Mouse (Mus musculus) kidney, postnatal 0 days (tissue): Measurements from ENCODE around the gene Usp29. TPM values are rescaled to one million over a fixed set of nuclear protein-coding genes. Genes with fewer than 3 reads are reported as not detected.
A peak's percentile ranks its signal among the peaks of the same experiment; 100 is the strongest.

ENCODE experiments used
- ATAC-seq: fragments of 200-750 bp; cut with Nextera tagmentation; replicated peaks from 2 replicates; pipeline ENCODE4 v1.8.0; 2017; ENCODE audit warnings: low read depth, moderate number of reproducible peaks, moderate TSS enrichment, moderate library complexity; ENCODE audit not compliant: low FRiP score
- DNase-seq: peaks from one replicate; pipeline ENCODE4 v3.0.0-alpha.2; 2016; ENCODE audit warnings: low spot score
- H3K27ac ChIP-seq: fragments of 300-500 bp; sonication (generic); 2 replicates; pipeline ENCODE4 v1.5.1; 2014; ENCODE audit warnings: mild to moderate bottlenecking
- H3K27me3 ChIP-seq: fragments of 300-500 bp; sonication (generic); 2 replicates; pipeline ENCODE4 v1.6.1; 2014; ENCODE audit warnings: low read length, mixed read lengths; ENCODE audit not compliant: insufficient read depth
- H3K36me3 ChIP-seq: fragments of 300-500 bp; sonication (generic); 2 replicates; pipeline ENCODE4 v1.6.1; 2014; ENCODE audit warnings: low read length, mixed read lengths; ENCODE audit not compliant: insufficient read depth
- H3K4me1 ChIP-seq: fragments of 300-500 bp; sonication (generic); replicated peaks from 2 replicates; pipeline ENCODE4 v1.6.1; 2014; ENCODE audit warnings: antibody characterized with exemption, low read length, mixed read lengths; ENCODE audit not compliant: insufficient read depth
- H3K4me2 ChIP-seq: fragments of 300-500 bp; sonication (generic); 2 replicates; pipeline ENCODE4 v1.6.1; 2014; ENCODE audit warnings: mild to moderate bottlenecking, low read length, moderate library complexity, mixed read lengths
- H3K4me3 ChIP-seq: fragments of 300-500 bp; sonication (generic); replicated peaks from 2 replicates; pipeline ENCODE4 v1.5.1; 2014; ENCODE audit warnings: low read depth, low read length
- H3K9ac ChIP-seq: fragments of 300-500 bp; sonication (generic); 2 replicates; pipeline ENCODE4 v1.6.1; 2014; ENCODE audit warnings: low read depth, low read length
- H3K9me3 ChIP-seq: fragments of 300-500 bp; sonication (generic); replicated peaks from 2 replicates; pipeline ENCODE4 v1.6.1; 2016; ENCODE audit warnings: low read length, inconsistent platforms, mixed read lengths
- CTCF ChIP-seq: IDR thresholded peaks from 2 replicates; pipeline ENCODE4 v1.5.1; 2016; ENCODE audit warnings: antibody characterized with exemption, low read depth, mild to moderate bottlenecking, moderate library complexity
- WGBS: fragments of 180-500 bp; shearing (Covaris S2); extraction: QIAGEN DNeasy Blood & Tissue Kit; methylation state at CpG from one replicate; pipeline ENCODE4 v1.1.7; 2014; 5-methylcytosine and 5-hydroxymethylcytosine counted together
- polyA plus RNA-seq: library from polyadenylated mRNA; unstranded; fragments of >200 nt; fragmentation: Nextera tagmentation; extraction: Ambion mirVana; gene quantifications from 2 replicates; pipeline ENCODE4 v1.2.1, GENCODE M21; 2015

The Usp29 gene
- polyA plus RNA-seq, 1 experiment from 2014 or later = 1.7 TPM

DNA sequence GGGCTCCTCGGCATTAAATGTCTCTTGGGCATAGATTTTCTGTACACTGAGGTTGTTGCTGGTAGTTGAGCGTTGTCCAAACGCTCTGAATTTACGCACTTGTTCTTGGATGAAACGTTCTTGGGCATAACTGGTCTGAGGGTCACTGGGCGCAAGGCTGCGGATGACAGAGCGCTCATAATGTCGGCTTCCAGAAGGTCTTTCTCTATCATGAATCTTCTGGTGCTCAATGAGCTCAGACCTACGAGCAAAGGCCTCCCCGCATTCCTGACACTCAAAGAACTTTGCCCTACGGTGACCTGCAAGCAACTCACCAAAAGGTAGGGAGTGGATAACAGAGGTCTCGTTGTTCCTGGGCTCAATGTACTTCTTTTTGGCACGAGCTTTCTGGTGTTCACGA is 21.0 kb upstream of the Usp29 start:
- 87% methylated on average over 15 of the region's 15 CpGs for WGBS
- no peak overlapping the region for H3K4me2 ChIP-seq
- H3K36me3 ChIP-seq = peaks cover 22% of the 10 kb centered on the region
- no peaks in the 10 kb centered on the region for H3K4me1 ChIP-seq
- no peak overlapping the region for H3K4me3 ChIP-seq
- no peak for DNase-seq
- no peaks in the 10 kb centered on the region for H3K27me3 ChIP-seq
- ATAC-seq = no peak
- no peak overlapping the region for H3K9ac ChIP-seq
- H3K27ac ChIP-seq = no peak overlapping the region
- H3K9me3 ChIP-seq = no peaks in the 10 kb centered on the region
- no peak for TF ChIP-seq CTCF

DNA sequence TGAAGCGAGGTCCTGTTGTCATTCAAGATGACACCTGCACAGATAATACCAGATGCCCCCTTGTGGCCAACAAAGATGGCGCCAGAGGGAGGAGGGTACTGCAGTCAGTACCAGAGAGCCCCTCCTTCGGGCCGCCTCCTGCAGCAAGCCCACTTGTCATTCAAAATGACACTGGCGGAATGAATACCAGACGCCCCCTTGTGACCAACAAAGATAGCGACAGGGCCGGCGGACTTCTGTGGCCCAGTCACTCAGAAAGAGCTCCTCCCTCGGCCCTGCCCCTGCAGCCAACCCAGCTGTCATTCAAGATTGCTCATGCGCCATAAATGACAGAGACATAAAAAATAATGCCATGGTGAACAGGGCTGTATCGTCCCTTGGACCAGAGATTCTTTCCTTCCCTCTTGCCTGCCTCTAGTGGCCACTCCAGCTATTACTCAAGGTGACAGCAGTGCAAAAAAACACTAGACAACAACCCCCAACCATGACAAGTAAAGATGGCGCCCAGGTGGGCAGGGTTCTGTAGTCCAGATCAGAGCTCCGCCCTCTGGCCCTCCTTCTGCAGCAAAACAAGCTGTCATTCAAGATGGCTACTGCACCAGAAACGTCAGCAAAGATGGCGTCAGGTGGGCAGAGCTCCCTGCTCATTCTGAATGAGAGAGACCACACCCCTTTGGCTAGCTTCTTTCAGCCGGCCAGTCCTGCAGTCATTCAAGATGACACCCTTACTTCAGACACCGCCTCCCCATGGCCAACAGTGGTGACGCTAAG is 2.8 kb upstream of the Usp29 start:
- peak overlapping the region; percentile 48 for H3K4me2 ChIP-seq
- no peaks in the 10 kb centered on the region for H3K4me1 ChIP-seq
- TF ChIP-seq CTCF = peak; percentile 70
- ATAC-seq = peak; percentile 60
- H3K27ac ChIP-seq = peak overlapping the region; percentile 87
- H3K27me3 ChIP-seq = no peaks in the 10 kb centered on the region
- peak overlapping the region; percentile 49 for H3K4me3 ChIP-seq
- DNase-seq = peak; percentile 94
- H3K9me3 ChIP-seq = no peaks in the 10 kb centered on the region; the same call in 1 of the 2 replicates
- H3K36me3 ChIP-seq = no peaks in the 10 kb centered on the region; the same call in 1 of the 2 replicates
- 52% methylated on average over 19 of the region's 19 CpGs for WGBS
- no peak overlapping the region for H3K9ac ChIP-seq

DNA sequence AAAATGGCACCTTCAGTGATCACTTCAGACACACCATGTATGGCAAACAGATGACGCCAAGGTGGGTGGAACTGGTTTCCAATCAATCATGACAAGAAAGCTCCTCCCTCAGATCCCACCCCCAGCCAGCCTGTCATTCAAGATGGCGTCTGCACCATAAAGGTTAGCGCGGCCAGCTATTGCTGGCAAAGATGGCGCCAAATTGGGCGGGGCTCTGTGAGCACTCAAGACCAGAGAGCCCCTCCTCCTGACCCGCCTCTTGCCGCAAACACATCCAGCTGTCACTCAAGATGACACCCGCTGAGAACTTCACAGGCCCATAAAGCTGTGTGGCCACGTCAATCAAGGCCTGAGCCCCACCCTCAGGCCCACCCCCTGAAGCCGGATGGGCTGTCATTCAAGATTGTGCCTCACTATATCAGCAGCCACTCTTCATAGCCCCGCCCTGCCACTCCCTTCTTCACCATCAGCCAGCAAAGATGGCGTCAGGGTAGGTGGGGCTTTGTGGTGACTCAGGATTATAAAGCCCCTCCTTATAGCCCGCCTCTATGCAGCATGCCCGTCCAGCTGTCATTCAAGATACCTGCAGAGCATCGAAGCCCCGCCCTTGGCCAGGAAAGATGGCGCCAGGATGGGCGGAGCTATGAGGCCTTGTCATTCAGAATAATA is 2.0 kb upstream of the Usp29 start:
- DNase-seq = peak; percentile 96

DNA sequence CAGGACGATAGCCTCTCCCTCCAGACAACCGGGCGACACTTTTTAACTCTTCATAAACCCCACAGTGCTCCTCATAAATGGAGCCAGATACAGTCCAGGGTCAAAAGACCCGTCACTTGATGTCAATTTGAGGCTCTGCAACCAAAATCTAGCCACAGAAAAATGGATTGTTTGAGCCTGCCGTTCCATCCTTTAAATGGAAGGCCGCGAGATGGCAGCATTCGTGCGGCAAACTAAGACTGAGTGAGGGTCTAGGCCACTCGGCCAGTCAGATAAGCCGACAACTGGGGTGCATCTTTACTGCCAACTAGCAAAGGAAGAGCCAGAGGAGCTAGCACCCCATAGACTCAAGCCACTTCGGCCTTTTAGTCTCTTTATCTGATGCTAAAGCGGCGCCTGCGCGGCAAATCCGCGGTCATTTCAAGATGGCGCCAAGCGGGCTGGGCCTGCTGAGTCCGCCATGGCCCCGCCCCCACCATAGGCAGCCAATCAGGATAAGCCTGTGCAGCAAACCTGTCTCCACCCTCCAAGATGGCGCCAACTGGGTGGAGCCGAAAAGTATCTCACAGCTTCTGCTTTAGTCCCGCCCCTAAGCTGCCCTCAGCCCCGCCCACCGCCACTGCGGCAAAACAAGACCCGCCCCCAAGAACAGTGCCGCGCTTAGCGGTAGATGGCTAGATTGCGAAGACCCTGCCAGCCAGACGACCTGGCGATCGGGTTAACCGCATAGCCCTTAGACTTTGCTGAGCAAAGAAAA is 1.1 kb upstream of the Usp29 start:
- TF ChIP-seq CTCF = peak; percentile 56

More for the DNA sequence above, 2.0 kb upstream of the Usp29 start:
- peak overlapping the region; percentile 49 for H3K4me3 ChIP-seq
- H3K4me1 ChIP-seq = no peaks in the 10 kb centered on the region
- H3K27ac ChIP-seq = peak overlapping the region; percentile 87
- no peaks in the 10 kb centered on the region; the same call in 1 of the 2 replicates for H3K9me3 ChIP-seq
- no peak overlapping the region for H3K9ac ChIP-seq
- no peaks in the 10 kb centered on the region; the same call in 1 of the 2 replicates for H3K36me3 ChIP-seq
- TF ChIP-seq CTCF = no peak
- no peaks in the 10 kb centered on the region for H3K27me3 ChIP-seq
- peak; percentile 86 for ATAC-seq
- 52% methylated on average over 19 of the region's 19 CpGs for WGBS
- peak overlapping the region; percentile 48; the same call in 1 of the 2 replicates for H3K4me2 ChIP-seq

DNA sequence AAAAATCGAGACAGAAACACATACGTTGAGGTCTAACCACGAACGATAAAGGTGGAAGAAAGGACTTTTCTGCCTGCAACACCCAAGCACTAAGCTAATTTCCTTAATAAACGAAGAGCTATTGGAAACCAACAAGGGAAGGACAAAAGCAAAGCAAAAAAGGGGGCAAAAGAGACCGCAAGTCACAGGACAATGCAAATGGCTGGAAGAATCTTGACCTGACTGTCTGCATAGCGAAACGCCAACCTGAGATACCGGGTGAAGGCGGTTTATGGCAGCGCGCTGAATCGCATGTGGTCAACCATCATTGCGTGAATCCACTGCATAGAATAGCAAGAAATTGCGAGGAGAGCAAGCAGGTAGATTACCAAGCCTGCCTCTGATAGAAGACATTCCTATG is 423 bp downstream of the Usp29 start:
- DNase-seq (peak; percentile 34), ATAC-seq (no peak)
- no peaks in the 10 kb centered on the region for H3K4me1 ChIP-seq
- H3K9me3 ChIP-seq = no peaks in the 10 kb centered on the region; the same call in 1 of the 2 replicates
- peak overlapping the region; percentile 50 for H3K4me3 ChIP-seq
- H3K27ac ChIP-seq = no peak overlapping the region
- 47% methylated on average over 15 of the region's 15 CpGs for WGBS
- no peak for TF ChIP-seq CTCF
- peak overlapping the region; percentile 43; the same call in 1 of the 2 replicates for H3K9ac ChIP-seq
- H3K4me2 ChIP-seq = peak overlapping the region; percentile 61
- no peaks in the 10 kb centered on the region for H3K27me3 ChIP-seq
- H3K36me3 ChIP-seq = no peaks in the 10 kb centered on the region

More for the DNA sequence above, 1.1 kb upstream of the Usp29 start:
- Histone ChIP-seq H3K4me3 (peak overlapping the region; percentile 50), H3K9me3 (no peaks in the 10 kb centered on the region; the same call in 1 of the 2 replicates), H3K27me3 (no peaks in the 10 kb centered on the region), H3K27ac (peak overlapping the region; percentile 92), H3K36me3 (no peaks in the 10 kb centered on the region; the same call in 1 of the 2 replicates), H3K4me1 (no peaks in the 10 kb centered on the region), H3K9ac (peak overlapping the region; percentile 69), H3K4me2 (peak overlapping the region; percentile 61)
- peak; percentile 48 for ATAC-seq
- peak; percentile 95 for DNase-seq
- WGBS = 51% methylated on average over 37 of the region's 37 CpGs

DNA sequence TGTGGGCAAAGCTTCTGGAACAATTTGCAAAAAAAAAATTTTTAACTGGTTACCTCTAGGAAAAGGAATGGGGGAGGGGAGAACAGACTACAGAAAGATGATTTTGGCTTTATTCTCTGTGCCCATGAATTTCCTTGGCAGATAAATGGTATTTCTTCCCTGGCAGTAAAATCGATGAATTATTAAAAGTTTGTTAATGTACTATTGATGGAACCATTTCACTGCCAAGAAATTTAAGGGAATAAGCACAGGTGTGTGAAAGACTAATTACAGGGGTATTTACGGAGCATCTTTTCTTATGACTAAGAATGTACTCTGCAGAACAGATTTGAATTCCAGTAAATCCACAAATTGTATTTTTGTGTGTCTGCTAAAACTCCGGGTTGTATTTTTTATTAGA is 995 bp downstream of the Usp29 start:
- no peaks in the 10 kb centered on the region for H3K36me3 ChIP-seq
- no peak overlapping the region for H3K27ac ChIP-seq
- no peak for DNase-seq
- no peaks in the 10 kb centered on the region for H3K27me3 ChIP-seq
- no peak overlapping the region for H3K9ac ChIP-seq
- no peak for TF ChIP-seq CTCF
- H3K4me3 ChIP-seq = peak overlapping the region; percentile 50
- WGBS = 55% methylated on average over 3 of the region's 3 CpGs
- H3K4me2 ChIP-seq = peak overlapping the region; percentile 61
- H3K9me3 ChIP-seq = no peaks in the 10 kb centered on the region; the same call in 1 of the 2 replicates
- no peaks in the 10 kb centered on the region for H3K4me1 ChIP-seq
- no peak for ATAC-seq
